Mouse (Mus musculus) CD8-positive naive resting alpha-beta T cell, adult 2 months (primary cell): ENCODE measurements at regions not wholly inside any gene's neighbourhood (a gene's known extent, or its start where the extent isn't known, plus 50 kb on each side); places are given as distances from the start of the nearest gene placed in this dataset.

Experiments used
- DNase-seq, 2 experiments: peaks; one replicate each; pipeline ENCODE4 v3.0.0; 2022; ENCODE audit warnings: low read depth in 2 of 2, low spot score in 2 of 2

DNA sequence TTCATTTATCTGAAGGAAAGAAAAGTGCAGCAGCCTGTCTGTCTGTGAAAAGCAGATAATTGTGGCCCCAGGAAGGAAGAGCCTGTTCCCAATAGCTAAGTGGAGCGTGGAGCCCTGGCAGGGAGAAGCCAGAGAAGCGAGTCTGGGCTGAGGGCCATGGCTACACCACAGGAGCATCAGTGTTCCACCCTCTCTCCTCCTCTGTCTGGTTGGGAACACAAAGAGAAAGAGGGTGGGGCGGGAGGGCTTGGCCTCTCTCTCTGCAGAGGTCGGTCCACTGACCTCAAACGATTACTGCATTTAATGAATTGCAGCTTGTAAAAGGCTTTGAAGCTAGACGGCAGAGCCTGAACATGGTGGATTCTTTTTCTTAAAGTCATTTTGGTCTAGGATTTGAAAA lies 329.0 kb downstream of the Pik3r1 start:
- DNase-seq: no peak

GRCm38 (mm10) chr13:101433162-101433561 lies 334.9 kb downstream of the Pik3r1 start:
- no peak for DNase-seq

GRCm38 (mm10) chr13:101427426-101428221 lies 340.4 kb downstream of the Pik3r1 start:
- no peak for DNase-seq

- DNase-seq: no peak
Observed at GRCm38 (mm10) chr13:101426461-101426860, 341.6 kb downstream of the Pik3r1 start.

GRCm38 (mm10) chr13:101422082-101422481 lies 345.9 kb downstream of the Pik3r1 start:
- DNase-seq: no peak

GRCm38 (mm10) chr13:101419457-101420025 lies 348.5 kb downstream of the Pik3r1 start:
- DNase-seq: no peak

DNA sequence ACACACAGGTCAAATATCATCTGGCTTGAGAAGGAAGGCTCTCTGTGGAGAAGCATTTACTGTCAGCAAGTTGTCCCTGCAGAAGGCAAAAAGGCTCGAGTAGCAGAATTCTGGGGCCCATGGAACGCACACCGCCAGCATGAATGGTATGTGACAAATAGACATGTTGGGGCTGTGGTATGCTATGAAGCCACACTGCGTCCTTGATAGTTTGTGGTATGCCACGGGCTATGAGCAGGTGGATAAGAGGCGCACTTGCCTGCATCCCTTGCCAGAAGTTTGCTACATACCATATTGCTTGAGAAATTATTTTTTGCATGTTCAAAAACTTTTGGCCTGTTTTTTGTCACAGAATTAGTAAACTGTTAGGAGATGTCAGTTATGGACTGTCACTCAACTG lies 349.7 kb downstream of the Pik3r1 start:
- DNase-seq: no peak

DNA sequence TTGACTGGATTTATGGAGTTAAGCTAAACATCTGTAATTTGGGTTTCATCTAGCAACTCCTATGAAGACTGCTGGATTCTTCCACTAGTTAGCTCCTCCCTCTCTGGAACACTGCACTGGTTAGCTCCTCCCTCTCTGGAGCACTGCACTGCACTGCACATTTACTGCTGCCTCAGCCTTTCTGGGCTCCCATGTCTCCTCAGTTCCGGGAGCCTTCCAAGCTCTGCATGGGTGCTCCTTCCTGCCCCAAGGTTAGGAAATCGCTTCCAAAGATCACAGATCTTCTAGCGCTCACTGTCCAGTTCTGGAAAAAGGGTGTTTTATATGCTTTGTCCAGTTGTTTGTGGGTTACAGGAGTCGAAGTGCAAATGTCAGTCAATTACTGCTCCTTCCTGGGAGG lies 359.1 kb downstream of the Pik3r1 start:
- DNase-seq: no peak

DNA sequence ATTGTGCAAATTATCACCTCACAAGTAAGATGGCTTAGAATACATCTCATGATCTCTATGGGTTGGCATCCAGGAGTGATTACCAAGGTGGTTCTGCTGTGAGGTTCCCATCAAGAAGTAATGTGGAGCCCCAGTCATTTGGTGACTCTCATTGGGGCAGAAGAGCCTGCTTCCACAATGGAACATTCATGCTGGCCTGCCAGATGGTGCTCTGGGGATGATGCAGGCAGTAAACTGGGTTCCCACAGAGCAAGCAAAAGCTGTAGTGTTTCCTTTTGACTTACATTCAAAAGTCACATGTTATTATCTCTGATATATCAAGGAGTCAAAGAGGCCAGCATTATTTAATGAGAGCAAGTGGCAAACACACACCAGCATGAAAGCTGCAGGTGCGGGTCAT lies 360.4 kb downstream of the Pik3r1 start:
- no peak for DNase-seq

DNA sequence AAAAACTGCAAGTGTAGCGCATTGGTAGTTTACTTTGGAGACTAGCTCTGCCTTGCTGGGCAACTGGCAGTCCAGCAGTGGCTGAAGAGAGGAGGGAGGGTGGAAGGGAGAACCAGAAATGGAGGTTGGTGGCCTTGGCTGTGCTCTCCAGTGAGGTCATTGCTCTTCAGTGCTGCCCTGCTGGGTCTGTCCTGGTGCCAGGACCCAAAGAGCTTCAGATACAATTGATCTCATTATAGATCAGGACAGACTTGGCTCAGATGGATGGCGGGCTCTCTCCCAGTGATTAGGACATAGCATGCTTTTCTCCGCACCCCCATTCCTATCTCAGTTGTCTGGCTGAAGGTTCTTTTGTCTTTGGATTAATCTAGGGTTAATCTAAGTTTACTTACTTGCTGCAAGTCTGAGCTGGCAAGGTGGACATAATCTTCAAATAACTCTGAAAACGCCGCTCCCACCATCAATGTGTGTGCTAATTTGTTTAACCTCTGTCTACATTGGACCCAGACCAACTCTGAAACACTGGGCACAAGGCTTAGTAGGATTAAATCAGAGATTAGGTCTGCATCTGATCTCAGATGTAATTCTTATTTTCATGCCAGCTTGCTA lies 394.3 kb downstream of the Pik3r1 start:
- DNase-seq: no peak

GRCm38 (mm10) chr13:101371906-101372305 lies 396.1 kb downstream of the Pik3r1 start:
- no peak for DNase-seq

DNA sequence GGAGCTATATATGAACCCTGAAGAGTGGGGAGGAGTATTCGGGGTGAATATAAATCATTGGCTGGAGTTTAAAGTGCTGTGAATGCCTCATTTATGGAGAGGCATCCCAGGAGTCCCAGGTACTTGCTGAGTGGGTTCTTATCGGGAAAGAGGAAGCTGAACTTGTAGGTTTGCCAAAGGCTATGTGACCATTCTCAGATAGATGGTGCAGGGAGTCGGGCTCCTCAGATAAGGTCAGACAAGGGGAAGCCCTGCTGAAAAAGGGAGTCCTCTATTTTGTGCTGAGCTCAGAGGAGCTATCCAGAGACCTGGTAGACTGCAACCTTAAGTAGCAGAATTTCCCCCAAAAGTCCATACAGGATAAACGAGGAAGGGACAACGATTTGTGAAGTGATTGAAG lies 399.8 kb downstream of the Pik3r1 start:
- DNase-seq: no peak

DNA sequence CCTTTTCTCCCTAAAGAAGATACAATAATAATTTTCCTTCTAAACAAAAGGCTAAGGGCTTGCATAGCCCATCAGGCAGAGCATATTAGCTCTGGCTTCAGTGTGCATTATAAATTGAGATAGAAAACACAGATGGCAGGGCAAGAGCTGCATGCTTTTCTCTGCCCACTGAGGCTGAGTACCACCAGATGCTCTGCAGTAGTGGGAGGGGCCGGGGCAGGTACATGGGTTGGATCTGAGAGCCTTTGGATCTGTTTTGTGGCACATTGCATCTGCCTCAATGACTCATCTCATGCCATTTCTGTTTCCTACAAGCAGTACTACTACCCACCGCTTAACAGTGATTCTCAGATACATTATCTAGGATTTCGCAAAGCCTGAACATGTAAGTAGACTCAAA lies 412.7 kb downstream of the Pik3r1 start:
- no peak for DNase-seq

GRCm38 (mm10) chr13:101351123-101351522 lies 416.9 kb downstream of the Pik3r1 start:
- DNase-seq: no peak

- no peak for DNase-seq
Observed at GRCm38 (mm10) chr13:101349354-101349753, 418.7 kb downstream of the Pik3r1 start.

DNA sequence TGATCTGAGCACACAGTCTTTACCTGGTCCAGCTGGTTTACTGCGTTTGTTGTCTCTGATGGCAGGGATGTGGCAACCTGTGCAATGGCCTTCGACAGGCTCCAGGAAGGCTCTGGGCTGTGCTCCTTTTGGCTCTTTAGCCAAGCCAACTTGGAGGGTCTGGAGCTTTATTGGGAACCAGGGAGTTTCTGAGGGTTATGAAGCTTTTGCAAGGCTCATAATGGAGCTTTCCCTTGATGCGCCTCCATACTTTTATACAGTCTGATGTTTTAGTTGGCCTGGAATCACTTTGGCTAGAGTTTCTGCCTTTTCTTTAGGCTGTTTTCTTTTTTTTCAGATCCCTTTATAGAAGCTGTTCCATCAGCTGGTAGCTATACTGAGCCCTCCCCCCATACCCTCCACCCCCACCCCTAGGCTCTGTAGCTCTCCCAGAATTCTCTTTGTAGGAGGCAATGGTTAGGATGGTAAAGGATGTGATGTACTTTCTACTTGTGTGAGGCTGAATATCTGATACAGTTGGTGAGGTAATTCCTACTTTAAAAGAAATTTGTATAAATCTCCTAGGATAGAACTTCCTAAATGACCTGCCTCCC lies 429.6 kb downstream of the Pik3r1 start:
- DNase-seq: no peak

GRCm38 (mm10) chr13:101318621-101319020 lies 449.4 kb downstream of the Pik3r1 start:
- no peak for DNase-seq

GRCm38 (mm10) chr13:101316336-101316735 lies 451.7 kb downstream of the Pik3r1 start:
- no peak for DNase-seq

- DNase-seq: no peak
Observed at GRCm38 (mm10) chr13:101314040-101314439, 454.0 kb downstream of the Pik3r1 start.

DNA sequence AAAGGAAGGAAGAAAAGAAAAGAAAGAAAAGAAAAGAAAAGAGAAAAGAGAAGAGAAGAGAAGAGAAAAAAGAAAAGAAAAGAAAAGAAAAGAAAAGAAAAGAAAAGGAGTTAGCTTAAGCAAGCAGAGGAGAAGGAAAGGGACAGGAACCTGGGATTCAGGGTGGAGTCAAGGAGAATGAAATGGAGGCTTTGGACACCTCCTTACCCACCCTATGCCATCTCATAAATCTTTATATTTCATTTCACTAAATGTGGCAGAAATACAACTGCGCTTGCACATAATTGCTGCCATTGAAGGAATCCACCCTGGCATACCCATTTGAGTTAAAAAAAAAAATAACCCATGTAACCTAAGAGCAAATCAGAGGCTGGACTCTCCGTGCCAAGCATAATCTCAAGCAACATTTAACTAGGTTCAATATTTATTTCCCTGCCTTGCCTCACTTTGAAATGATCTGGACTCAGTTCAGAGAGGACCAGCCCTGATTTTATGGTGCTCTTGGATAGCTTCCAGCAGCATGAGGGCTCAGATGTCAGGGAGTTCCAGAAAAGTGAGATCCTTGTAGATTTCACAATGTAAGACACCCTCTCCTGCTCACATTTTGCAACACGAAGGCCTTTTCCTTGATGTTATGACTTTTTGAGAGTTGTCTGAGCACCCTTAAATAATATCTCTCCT lies 456.2 kb downstream of the Pik3r1 start:
- DNase-seq: no peak

- DNase-seq: no peak
Observed at GRCm38 (mm10) chr13:101308724-101309123, 459.3 kb downstream of the Pik3r1 start.
